Mouse (Mus musculus) Patski (cell line): ENCODE measurements around the gene Gm44579. TPM values are rescaled to one million over a fixed set of nuclear protein-coding genes. Genes with fewer than 3 reads are reported as not detected.
A peak's percentile ranks its signal among the peaks of the same experiment; 100 is the strongest.

Experiments
- ATAC-seq: fragments of 100-300 bp; one replicate; pipeline ENCODE4 v1.8.0; 2021
- CTCF ChIA-PET: fragments of 350-600 bp; sonication (Branson Sonifier 250); formaldehyde crosslinking; loops from one replicate; lab custom pipeline; 2022; ENCODE audit warnings: inconsistent platforms; lab: Charles Lee
- POLR2A ChIA-PET: fragments of 350-600 bp; sonication (Branson Sonifier 250); formaldehyde crosslinking; loops from one replicate; lab custom pipeline; 2022; ENCODE audit warnings: antibody characterized with exemption, inconsistent platforms; lab: Charles Lee
- DNase-seq: peaks from one replicate; pipeline ENCODE4 v3.0.0-alpha.2; 2011; ENCODE audit warnings: low read depth, low spot score
- H3K27me3 ChIP-seq: fragments of 371-371 bp; one replicate; pipeline ENCODE4 v1.5.1; 2021
- CTCF ChIP-seq: fragments of 100-300 bp; IDR thresholded peaks from one replicate; pipeline ENCODE4 v1.5.1; 2021
- in situ Hi-C: fragments of 300-500 bp; cut with MboI; formaldehyde crosslinking; loops from 3 replicates; pipeline ENCODE4 v1.11.1; 2018; ENCODE audit warnings: low pct_unique_long_range_greater_than_20kb, mixed read lengths
- polyA plus RNA-seq: library from polyadenylated mRNA; unstranded; gene quantifications from one replicate; pipeline ENCODE4 v1.2.3, GENCODE M21; 2021

Gene Gm44579
- polyA plus RNA-seq, 1 experiment from 2014 or later = not detected

- TF ChIP-seq CTCF = no peak
- no peaks in the 10 kb centered on the region for H3K27me3 ChIP-seq
- peak; percentile 74 for ATAC-seq
- DNase-seq = peak; percentile 56
- CTCF ChIA-PET = no interaction called here
- in situ Hi-C loops = loop anchor here (25.0 kb wide), 1 partner anchor 308 kb away; no protein-coding TSS in a partner anchor
- POLR2A ChIA-PET = no interaction called here
Measured at GRCm38 (mm10) chr15:98170365-98170764, 50.4 kb downstream of the Gm44579 start.

- CTCF ChIA-PET = no interaction called here
- no peak for TF ChIP-seq CTCF
- no peaks in the 10 kb centered on the region for H3K27me3 ChIP-seq
- POLR2A ChIA-PET = no interaction called here
- ATAC-seq (no peak), DNase-seq (no peak)
- in situ Hi-C loops = loop anchor here (25.0 kb wide), 1 partner anchor 306 kb away; no protein-coding TSS in a partner anchor
Measured at GRCm38 (mm10) chr15:98168622-98169004, 52.2 kb downstream of the Gm44579 start.

- DNase-seq (no peak), ATAC-seq (no peak)
- H3K27me3 ChIP-seq = no peaks in the 10 kb centered on the region
- TF ChIP-seq CTCF = no peak
- in situ Hi-C loops = loop anchor here (25.0 kb wide), 1 partner anchor 306 kb away; no protein-coding TSS in a partner anchor
- POLR2A ChIA-PET = interaction anchor here (0.5 to 0.7 kb wide), 2 partner anchors 39 to 296 kb away, joined by 3 read pairs; no protein-coding TSS in a partner anchor
- CTCF ChIA-PET = no interaction called here
Measured at GRCm38 (mm10) chr15:98167645-98168621, 52.8 kb downstream of the Gm44579 start.

GRCm38 (mm10) chr15:98166963-98167644, 53.7 kb downstream of the Gm44579 start, which contains the start of gene Ccdc184:
Gene Ccdc184, plus strand, starts transcription at chr15:98167158.
- CTCF ChIA-PET = no interaction called here
- DNase-seq (no peak), ATAC-seq (no peak)
- in situ Hi-C loops = loop anchor here (25.0 kb wide), 1 partner anchor 305 kb away; no protein-coding TSS in a partner anchor
- H3K27me3 ChIP-seq = no peaks in the 10 kb centered on the region
- TF ChIP-seq CTCF = no peak
- POLR2A ChIA-PET = interaction anchor here (0.5 to 0.7 kb wide), 2 partner anchors 38 to 296 kb away, joined by 3 read pairs; no protein-coding TSS in a partner anchor

GRCm38 (mm10) chr15:98165525-98165924, 55.3 kb downstream of the Gm44579 start, which contains the start of gene Asb8:
Gene Asb8, minus strand, starts transcription at chr15:98165625.
- POLR2A ChIA-PET = no interaction called here
- TF ChIP-seq CTCF = no peak
- in situ Hi-C loops = loop anchor here (25.0 kb wide), 1 partner anchor 303 kb away; no protein-coding TSS in a partner anchor
- ATAC-seq = no peak
- CTCF ChIA-PET = no interaction called here
- H3K27me3 ChIP-seq = no peaks in the 10 kb centered on the region
- no peak for DNase-seq

- in situ Hi-C loops = loop anchor here (25.0 kb wide), 1 partner anchor 300 kb away; no protein-coding TSS in a partner anchor
- DNase-seq (no peak), ATAC-seq (no peak)
- POLR2A ChIA-PET = no interaction called here
- no peaks in the 10 kb centered on the region for H3K27me3 ChIP-seq
- TF ChIP-seq CTCF = no peak
- CTCF ChIA-PET = interaction anchor here (1.6 to 2.1 kb wide), 2 partner anchors 11 to 18 kb away, joined by 4 to 6 read pairs; no protein-coding TSS in a partner anchor
Measured at GRCm38 (mm10) chr15:98162561-98162960, 58.2 kb downstream of the Gm44579 start.

- in situ Hi-C loops = loop anchor here (25.0 kb wide), 1 partner anchor 299 kb away; no protein-coding TSS in a partner anchor
- ATAC-seq = no peak
- no peaks in the 10 kb centered on the region for H3K27me3 ChIP-seq
- DNase-seq = no peak
- ChIA-PET POLR2A (interaction anchor here (0.7 kb wide), 1 partner anchor 484 kb away, joined by 3 read pairs; no protein-coding TSS in a partner anchor), CTCF (interaction anchor here (1.0 to 2.1 kb wide), 3 partner anchors 12 to 20 kb away, joined by 3 to 6 read pairs (median 4); no protein-coding TSS in a partner anchor)
- no peak for TF ChIP-seq CTCF
Measured at GRCm38 (mm10) chr15:98161026-98161805, 59.6 kb downstream of the Gm44579 start.

GRCm38 (mm10) chr15:98157253-98157652, 63.5 kb downstream of the Gm44579 start:
- CTCF ChIA-PET = no interaction called here
- in situ Hi-C loops = loop anchor here (25.0 kb wide), 1 partner anchor 295 kb away; no protein-coding TSS in a partner anchor
- ATAC-seq (no peak), DNase-seq (no peak)
- TF ChIP-seq CTCF = no peak
- POLR2A ChIA-PET = interaction anchor here (0.6 kb wide), 1 partner anchor 13 kb away, joined by 3 read pairs; no protein-coding TSS in a partner anchor
- no peaks in the 10 kb centered on the region for H3K27me3 ChIP-seq

- POLR2A ChIA-PET = no interaction called here
- no peak for ATAC-seq
- no peak for TF ChIP-seq CTCF
- in situ Hi-C loops = loop anchor here (25.0 kb wide), 1 partner anchor 294 kb away; no protein-coding TSS in a partner anchor
- H3K27me3 ChIP-seq = no peaks in the 10 kb centered on the region
- CTCF ChIA-PET = interaction anchor here (0.7 to 1.5 kb wide), 2 partner anchors 18 to 20 kb away, joined by 3 read pairs; no protein-coding TSS in a partner anchor
- no peak for DNase-seq
Measured at GRCm38 (mm10) chr15:98155944-98156343, 64.8 kb downstream of the Gm44579 start.
